Mouse (Mus musculus) CH12.LX (cell line): ENCODE data around the gene Slc22a15.

Experiments used
- EP300 ChIP-seq: IDR thresholded peaks from 2 replicates; pipeline ENCODE4 v1.6.1; 2011; ENCODE audit warnings: low read length, improper control_type of control experiment
- POLR2A ChIP-seq: IDR thresholded peaks from 2 replicates; pipeline ENCODE4 v1.6.1; 2011; ENCODE audit warnings: low read depth, mild to moderate bottlenecking, improper control_type of control experiment, low read length
- ZMIZ1 ChIP-seq: IDR thresholded peaks from 2 replicates; pipeline ENCODE4 v1.6.1; 2012; ENCODE audit warnings: low read depth, mild to moderate bottlenecking, inconsistent platforms, low read length, improper control_type of control experiment

- TF ChIP-seq POLR2A (no peak), ZMIZ1 (no peak), EP300 (no peak)
These were observed 72.9 kb downstream of the Slc22a15 start for GRCm38 (mm10) chr3:101851363-101851762.
